In genomic region chr9:42116418-42117056, GRCm38 (mm10) we compare ENCODE assay signal across 14 mouse cellular contexts. TPM values are rescaled to one million over a fixed set of nuclear protein-coding genes. Genes with fewer than 3 reads are reported as not detected.
DNase-seq lines count a peak whose midpoint lies in the region; ATAC-seq and TF ChIP-seq lines count a peak whose summit lies in the region.
"Had no signal": no experiment of that assay in that cellular context is flagged by ENCODE, and none has a peak within 500 bp of the region (broad histone marks: within the 10 kb centered on the region; RNA-seq: fewer than 3 reads in every experiment).

No protein-coding gene starts in this region.

- H3K36me3 ChIP-seq in kidney, embryonic 16.5 days (ENCODE audit: insufficient read depth, low read length) = no peaks in the 10 kb centered on the region
- no peaks in the 10 kb centered on the region for H3K36me3 ChIP-seq in embryonic facial prominence, embryonic 10.5 days (replicated peaks)
- no peaks in the 10 kb centered on the region for H3K36me3 ChIP-seq in hindbrain, embryonic 13.5 days
- H3K36me3 ChIP-seq in midbrain, postnatal 0 days (ENCODE audit: insufficient read depth, low read length) = no peaks in the 10 kb centered on the region
- H3K36me3 ChIP-seq: stomach, embryonic 15.5 days had no signal

- no peak overlapping the region for H3K4me2 ChIP-seq in kidney, embryonic 16.5 days (replicated peaks; ENCODE audit: low read depth, low read length)
- peak overlapping the region; percentile 30 for H3K4me2 ChIP-seq in hindbrain, embryonic 13.5 days
- no peak overlapping the region for H3K4me2 ChIP-seq in midbrain, postnatal 0 days (ENCODE audit: low read depth, low read length, poor library complexity, severe bottlenecking)
- H3K4me2 ChIP-seq: stomach, embryonic 15.5 days had no signal

- ATAC-seq in kidney, embryonic 16.5 days (ENCODE audit: low FRiP score, low TSS enrichment) = peak; percentile 52
- peak; percentile 65 for ATAC-seq in hindbrain, embryonic 13.5 days (ENCODE audit: low FRiP score)
- no peak for ATAC-seq in midbrain, postnatal 0 days (ENCODE audit: low FRiP score)
- ATAC-seq: CD4-positive, CD25-positive, alpha-beta regulatory T cell, adult 4 months had no signal

- no peak for TF ChIP-seq CTCF in midbrain, postnatal 0 days (IDR thresholded peaks at IDR 0.05)

- 41% methylated on average over 10 of the region's 10 CpGs for WGBS in kidney, embryonic 16.5 days
- WGBS in embryonic facial prominence, embryonic 10.5 days = 79% methylated on average over 10 of the region's 10 CpGs
- 61% methylated on average over 10 of the region's 10 CpGs for WGBS in hindbrain, embryonic 13.5 days
- WGBS in midbrain, postnatal 0 days = 72% methylated on average over 10 of the region's 10 CpGs

- no peak for DNase-seq in kidney, adult 11 months
- no peak for DNase-seq in embryonic facial prominence, embryonic 10.5 days (ENCODE audit: low spot score)
- DNase-seq in midbrain, postnatal 0 days (ENCODE audit: low spot score) = peak; percentile 47
- DNase-seq in spleen, postnatal 10 days (ENCODE audit: low spot score in 2 of 2) = no peak
- no peak for DNase-seq in adrenal gland, postnatal 36 days
- DNase-seq in right cerebral cortex, postnatal 10 days (ENCODE audit: low spot score in 2 of 2) = no peak
- DNase-seq: cerebellum, postnatal 14 days; heart, adult 18-20 months; lung, postnatal 4 days had no signal

- H3K9ac ChIP-seq in kidney, embryonic 16.5 days (replicated peaks; ENCODE audit: low read length) = no peak overlapping the region
- H3K9ac ChIP-seq in hindbrain, embryonic 13.5 days = peak overlapping the region; percentile 53
- no peak overlapping the region for H3K9ac ChIP-seq in midbrain, postnatal 0 days (replicated peaks; ENCODE audit: low read length, poor library complexity, severe bottlenecking)
- H3K9ac ChIP-seq: stomach, embryonic 15.5 days had no signal

- no peaks in the 10 kb centered on the region for H3K9me3 ChIP-seq in kidney, embryonic 16.5 days (ENCODE audit: low read length)
- H3K9me3 ChIP-seq in embryonic facial prominence, embryonic 10.5 days = no peaks in the 10 kb centered on the region
- no peaks in the 10 kb centered on the region for H3K9me3 ChIP-seq in hindbrain, embryonic 13.5 days
- no peaks in the 10 kb centered on the region for H3K9me3 ChIP-seq in midbrain, postnatal 0 days (ENCODE audit: low read length)
- H3K9me3 ChIP-seq: stomach, embryonic 15.5 days had no signal

- peaks cover 32% of the 10 kb centered on the region for H3K4me1 ChIP-seq in kidney, embryonic 16.5 days (ENCODE audit: insufficient read depth, low read length)
- peaks cover 21% of the 10 kb centered on the region for H3K4me1 ChIP-seq in embryonic facial prominence, embryonic 10.5 days
- H3K4me1 ChIP-seq in hindbrain, embryonic 13.5 days (replicated peaks) = peaks cover 70% of the 10 kb centered on the region
- H3K4me1 ChIP-seq in midbrain, postnatal 0 days (ENCODE audit: insufficient read depth, low read length) = peaks cover 5% of the 10 kb centered on the region; the same call in 1 of the 2 replicates

- H3K4me3 ChIP-seq in kidney, embryonic 16.5 days (ENCODE audit: low read length) = no peak overlapping the region
- H3K4me3 ChIP-seq in embryonic facial prominence, embryonic 10.5 days = no peak overlapping the region
- no peak overlapping the region for H3K4me3 ChIP-seq in hindbrain, embryonic 13.5 days
- no peak overlapping the region for H3K4me3 ChIP-seq in midbrain, postnatal 0 days (ENCODE audit: low read depth, low read length)
- H3K4me3 ChIP-seq: myocyte; stomach, embryonic 15.5 days had no signal

- H3K27ac ChIP-seq in kidney, embryonic 16.5 days (ENCODE audit: low read length) = no peak overlapping the region
- peak overlapping the region; percentile 45 for H3K27ac ChIP-seq in embryonic facial prominence, embryonic 10.5 days (replicated peaks)
- peak overlapping the region; percentile 91 for H3K27ac ChIP-seq in hindbrain, embryonic 13.5 days
- no peak overlapping the region for H3K27ac ChIP-seq in midbrain, postnatal 0 days (ENCODE audit: low read depth, low read length)
- H3K27ac ChIP-seq: stomach, embryonic 15.5 days had no signal

- H3K27me3 ChIP-seq in kidney, embryonic 16.5 days (ENCODE audit: insufficient read depth, low read length) = no peaks in the 10 kb centered on the region
- H3K27me3 ChIP-seq in embryonic facial prominence, embryonic 10.5 days (replicated peaks; ENCODE audit: low read depth, poor library complexity, severe bottlenecking) = peaks cover 7% of the 10 kb centered on the region
- no peaks in the 10 kb centered on the region for H3K27me3 ChIP-seq in hindbrain, embryonic 13.5 days
- H3K27me3 ChIP-seq in midbrain, postnatal 0 days (ENCODE audit: insufficient read depth, low read length) = no peaks in the 10 kb centered on the region
- H3K27me3 ChIP-seq: stomach, embryonic 15.5 days had no signal

RNA-seq across cellular contexts. Expression of gene Sorl1, which starts 7.6 kb away (rescaled TPM):
- polyA plus RNA-seq in kidney, embryonic 16.5 days (2015; fragmentation: Nextera tagmentation; extraction: Ambion mirVana) = 11.3 and 12.5 TPM in 2 replicates
- 3.9 and 7.0 TPM in 2 replicates for polyA plus RNA-seq in embryonic facial prominence, embryonic 10.5 days (2016; fragmentation: Nextera tagmentation; extraction: Ambion mirVana)
- 12.3 and 12.8 TPM in 2 replicates for polyA plus RNA-seq in hindbrain, embryonic 13.5 days (2015; fragmentation: Nextera tagmentation; extraction: Ambion mirVana)
- 21.9 and 24.8 TPM in 2 replicates for total RNA-seq in midbrain, postnatal 0 days (2014; rRNA removed)
- 6.7 and 7.1 TPM in 2 replicates for polyA plus RNA-seq in midbrain, postnatal 0 days (2015; fragmentation: Nextera tagmentation; extraction: Ambion mirVana)
- total RNA-seq in adrenal gland, postnatal 36 days (2021) = 10 to 100 TPM; 19.6 to 33.3 TPM

Comparison
In these comparisons a context has a peak if more than half of its experiments do, and no peak if none do; other contexts are left out.
1. H3K27ac ChIP-seq: peak in embryonic facial prominence, embryonic 10.5 days (single experiment) and hindbrain, embryonic 13.5 days (single experiment); none in kidney, embryonic 16.5 days (single experiment) and midbrain, postnatal 0 days (single experiment).